Mouse (Mus musculus) layer of hippocampus, postnatal 36 days (tissue): ENCODE measurements at regions not wholly inside any gene's neighbourhood (a gene's known extent, or its start where the extent isn't known, plus 50 kb on each side); places are given as distances from the start of the nearest gene placed in this dataset.

ENCODE experiments used
- DNase-seq, 2 experiments: peaks; one replicate each; pipeline ENCODE4 v3.0.0; 2022

DNA sequence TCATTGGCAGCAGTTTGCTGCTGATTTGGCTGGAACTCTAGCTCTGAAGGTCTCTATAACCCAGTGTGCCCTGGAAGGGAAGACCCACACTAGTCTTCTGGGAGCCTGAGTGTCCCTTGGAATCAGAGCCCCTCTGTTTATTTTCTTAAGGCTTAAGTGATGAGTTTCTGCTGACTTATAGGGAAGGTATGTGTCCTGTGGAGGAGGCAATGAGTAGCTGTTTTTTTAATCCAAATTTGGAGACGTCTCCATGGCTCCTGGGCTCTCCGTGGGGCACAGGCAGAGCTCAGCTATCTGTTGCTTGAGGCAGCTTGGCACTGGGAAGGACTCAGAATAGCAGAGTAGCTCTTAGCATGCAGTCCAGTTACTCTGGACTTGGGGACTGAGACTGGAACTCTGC lies 146.4 kb downstream of the Ttc32 start:
- no peak for DNase-seq

DNA sequence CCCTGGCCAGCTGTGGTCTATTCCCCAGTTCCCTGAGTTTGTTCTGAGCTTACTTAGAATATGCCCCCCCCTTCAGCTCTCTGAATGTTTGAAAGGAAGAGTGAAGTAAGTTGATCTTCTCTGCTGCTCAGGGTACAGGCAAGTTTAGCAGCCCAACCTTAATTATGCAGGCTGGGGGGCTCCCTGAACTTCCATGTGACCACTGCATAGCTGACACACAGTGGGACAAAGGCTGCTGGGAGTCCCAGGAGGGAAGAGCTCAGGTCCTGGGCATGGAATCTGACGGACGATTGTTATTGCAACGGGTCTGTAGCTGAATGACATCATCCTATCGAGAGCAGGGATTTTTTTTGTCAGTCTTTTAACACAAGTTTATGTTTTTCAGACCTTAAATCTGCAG lies 148.8 kb downstream of the Ttc32 start:
- DNase-seq: no peak

DNA sequence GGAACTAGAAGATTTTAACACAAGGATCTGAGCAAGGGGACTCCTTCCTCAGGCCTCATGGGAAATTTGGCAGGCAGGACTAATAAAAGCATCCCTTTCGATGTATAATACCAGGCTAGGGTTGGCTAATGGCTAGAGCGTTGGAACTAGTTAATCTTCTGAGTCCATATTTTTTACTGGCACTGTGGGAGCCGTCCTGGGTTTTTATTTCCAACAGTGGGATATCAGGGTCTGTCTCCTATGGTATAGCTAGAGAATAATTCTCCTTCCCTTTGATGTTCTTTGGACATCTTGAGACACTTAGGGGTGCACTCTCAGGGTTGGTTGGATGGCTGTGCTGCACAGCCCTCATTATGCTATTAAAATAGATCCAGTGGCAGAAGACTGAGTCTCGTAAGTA lies 150.9 kb downstream of the Ttc32 start:
- DNase-seq: no peak

DNA sequence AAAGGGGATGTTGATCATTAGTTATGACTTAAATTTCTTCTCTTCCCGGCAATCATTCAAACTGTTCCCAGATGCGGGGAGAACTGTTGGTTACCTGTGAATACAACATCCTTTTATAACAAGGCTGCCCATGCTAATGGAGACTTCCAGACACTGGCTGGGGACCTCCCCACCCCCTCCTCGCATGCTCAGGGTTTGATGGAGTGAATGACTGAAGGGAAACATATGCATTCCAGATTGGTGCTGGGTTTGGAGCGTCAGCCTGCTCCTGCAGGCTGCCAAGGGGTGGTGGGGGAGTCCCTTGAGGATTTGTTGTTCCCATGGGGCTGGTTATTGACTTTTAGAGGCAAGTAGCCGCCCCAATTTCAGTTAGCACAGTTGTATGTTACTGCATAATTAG lies 161.9 kb downstream of the Ttc32 start:
- DNase-seq: no peak

DNA sequence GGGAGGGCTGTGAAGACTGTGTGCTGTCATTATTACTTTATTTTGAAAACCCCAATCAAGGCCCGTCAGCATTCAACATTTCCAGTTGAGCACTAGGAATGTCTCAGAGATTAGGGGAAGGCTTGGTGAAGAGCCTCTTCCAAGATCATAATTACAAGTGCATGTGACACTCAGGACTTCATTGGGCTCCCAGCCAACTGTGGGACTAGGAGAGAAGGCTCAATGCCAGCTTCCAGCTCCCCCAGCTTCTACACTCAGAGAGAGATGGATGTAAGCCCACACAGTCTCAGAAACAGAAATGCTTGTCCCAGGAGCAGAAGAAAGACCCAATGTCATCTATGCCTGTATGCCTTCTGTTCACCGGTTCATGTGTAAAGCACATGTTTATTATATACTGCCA lies 169.5 kb downstream of the Ttc32 start:
- no peak for DNase-seq

DNA sequence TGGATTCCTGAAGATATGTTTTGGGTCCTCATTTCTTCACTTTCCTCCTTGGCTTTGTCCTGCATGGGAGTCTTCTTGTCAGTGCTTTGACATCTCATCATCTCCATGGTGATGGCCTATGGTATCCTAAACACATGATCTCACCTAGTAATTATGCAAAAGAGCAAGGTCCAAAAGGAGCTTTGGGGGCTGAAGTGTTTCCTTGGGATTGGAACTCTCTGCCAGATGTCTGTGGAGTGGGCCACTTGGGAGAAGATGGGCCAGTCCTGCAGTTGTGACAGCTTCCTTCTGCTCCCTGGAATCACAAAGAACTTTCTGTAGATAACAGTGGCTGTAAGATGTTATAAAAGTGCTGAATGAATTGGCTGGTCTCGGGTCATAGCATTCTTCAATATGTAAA lies 182.4 kb downstream of the Ttc32 start:
- no peak for DNase-seq

DNA sequence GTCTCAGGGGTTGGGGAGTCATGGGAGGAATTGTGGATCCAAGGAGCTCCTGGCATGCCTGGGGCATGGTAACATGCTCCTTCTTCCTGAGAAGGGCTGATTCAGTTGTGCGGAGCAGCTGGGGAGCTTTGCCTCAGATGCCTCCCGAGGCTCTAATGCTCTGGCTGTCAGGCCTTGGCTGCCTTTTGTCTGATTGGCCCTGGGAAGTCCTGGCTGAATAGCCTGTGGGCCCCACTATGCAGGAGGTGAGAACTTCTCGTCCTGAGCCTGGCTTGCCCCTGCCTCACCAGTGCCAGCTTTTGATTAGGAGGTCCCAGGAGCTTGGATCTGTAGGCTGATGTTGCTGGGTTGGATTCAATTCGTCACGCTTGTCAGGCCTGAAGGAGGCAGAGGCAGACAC lies 195.2 kb downstream of the Ttc32 start:
- no peak for DNase-seq

DNA sequence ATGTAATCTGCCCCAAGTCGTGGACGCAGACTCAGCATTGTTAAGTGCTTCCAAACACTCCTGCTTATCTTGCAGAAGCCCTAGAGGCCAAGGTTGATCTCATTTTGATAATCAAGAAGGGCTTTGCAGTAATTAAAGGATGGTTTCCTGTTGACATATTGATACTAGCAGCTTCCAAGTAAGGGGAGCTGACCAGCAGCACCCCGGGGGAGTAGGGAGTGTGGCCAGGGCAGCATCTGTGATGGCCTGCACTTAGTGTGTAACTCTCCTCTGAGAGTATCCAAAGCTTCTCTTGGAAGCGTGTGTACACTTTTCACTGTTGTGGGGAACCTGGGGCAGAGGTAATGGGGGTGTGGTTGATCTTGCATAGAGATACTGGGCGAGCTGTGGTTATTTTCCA lies 198.1 kb downstream of the Ttc32 start:
- DNase-seq: no peak

DNA sequence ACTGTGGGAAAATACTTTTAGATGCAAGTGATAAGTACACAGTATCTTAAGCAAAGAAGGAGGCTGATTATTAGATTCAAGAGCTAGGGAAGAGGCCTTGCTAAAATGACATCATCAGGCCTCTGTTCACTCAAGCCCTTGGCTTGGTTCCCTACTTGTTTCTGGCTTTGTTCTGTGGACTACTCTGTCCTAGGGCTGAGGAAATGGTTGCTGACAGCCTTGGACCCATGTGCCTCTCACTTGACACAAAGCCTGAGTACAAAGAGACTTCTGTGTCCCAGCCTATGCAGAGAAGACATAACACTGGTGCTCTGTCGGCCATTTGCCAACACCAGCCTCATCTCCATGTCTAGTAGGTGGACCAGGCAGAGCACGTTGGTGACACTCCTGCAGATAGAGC lies 198.7 kb downstream of the Ttc32 start:
- peak in 1 of 2 experiments; percentile 11 for DNase-seq

DNA sequence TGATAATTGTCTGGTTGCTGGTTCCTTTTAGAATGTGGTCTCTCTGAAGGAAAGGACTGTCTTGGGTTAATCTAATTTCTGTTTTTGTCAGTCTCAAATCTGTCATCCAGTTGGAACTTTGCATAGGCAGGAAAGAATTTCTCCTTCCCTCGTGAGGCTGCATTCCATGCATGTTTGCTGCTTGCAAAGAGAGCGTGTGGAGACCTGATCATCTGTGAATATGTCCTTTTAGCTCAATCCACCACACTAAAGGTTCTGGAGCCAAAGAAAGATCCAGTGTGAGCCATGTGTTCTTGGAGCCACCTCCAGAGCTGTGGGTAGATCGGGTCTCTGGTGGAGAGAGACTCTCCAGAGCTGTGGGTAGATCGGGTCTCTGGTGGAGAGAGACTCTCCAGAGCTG lies 200.2 kb downstream of the Ttc32 start:
- DNase-seq: no peak

DNA sequence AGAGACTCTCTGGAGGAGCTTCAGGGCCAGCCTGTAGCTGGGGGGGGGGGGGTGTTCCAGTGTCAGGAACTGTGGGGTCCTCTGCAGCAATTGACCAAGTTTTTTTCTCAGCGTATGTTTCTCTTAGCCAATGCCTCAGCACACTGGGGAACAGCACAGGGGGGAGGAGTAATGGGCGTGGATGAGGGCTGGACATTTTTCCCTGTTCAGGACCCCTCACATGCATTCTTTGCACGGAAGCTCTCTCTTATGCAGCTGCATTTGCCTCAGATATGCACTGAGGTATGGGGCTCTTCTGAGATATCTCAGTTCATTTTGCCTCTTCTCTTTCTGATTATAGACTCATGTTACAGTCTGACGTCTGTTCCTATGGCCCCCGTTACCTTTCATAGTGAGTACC lies 200.8 kb downstream of the Ttc32 start:
- no peak for DNase-seq

DNA sequence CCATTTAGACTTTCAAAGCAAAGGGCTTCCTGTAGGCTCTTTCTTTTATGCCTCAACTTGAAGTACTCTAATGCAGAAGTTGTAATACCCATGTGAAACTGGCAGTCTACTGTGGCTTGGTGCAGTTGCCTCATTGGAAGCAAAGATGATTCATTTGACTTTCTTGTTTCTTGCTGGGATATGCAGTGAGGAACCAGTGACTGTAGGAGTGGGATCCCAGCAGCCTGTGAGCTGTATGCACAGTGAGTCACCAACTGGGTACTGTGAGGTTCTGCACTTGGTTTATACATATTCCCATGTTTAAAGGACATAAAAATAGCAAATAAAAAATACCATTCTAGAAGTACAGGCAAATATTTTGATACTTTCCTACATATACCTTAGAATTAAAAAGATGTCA lies 202.6 kb downstream of the Ttc32 start:
- DNase-seq: no peak

DNA sequence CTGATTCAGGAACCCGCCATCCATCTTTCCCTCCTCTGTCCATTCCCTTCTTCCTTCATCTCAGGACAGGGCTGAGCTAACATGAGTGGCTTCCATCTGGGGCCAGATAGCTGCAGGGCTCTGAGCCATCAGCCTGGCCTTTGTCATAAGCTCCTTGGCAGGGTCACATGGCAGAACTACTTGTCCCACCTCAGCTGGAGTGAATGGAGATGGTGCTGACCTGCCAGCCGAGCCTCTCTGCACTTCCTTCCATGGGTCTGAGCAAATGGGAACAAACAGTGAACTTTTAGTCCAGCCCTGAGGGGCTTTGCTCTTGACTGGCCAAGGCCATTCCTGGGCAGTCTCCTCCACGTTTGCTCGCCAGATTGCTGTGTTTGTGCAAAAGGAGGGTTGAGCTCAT lies 206.1 kb downstream of the Ttc32 start:
- DNase-seq: no peak

DNA sequence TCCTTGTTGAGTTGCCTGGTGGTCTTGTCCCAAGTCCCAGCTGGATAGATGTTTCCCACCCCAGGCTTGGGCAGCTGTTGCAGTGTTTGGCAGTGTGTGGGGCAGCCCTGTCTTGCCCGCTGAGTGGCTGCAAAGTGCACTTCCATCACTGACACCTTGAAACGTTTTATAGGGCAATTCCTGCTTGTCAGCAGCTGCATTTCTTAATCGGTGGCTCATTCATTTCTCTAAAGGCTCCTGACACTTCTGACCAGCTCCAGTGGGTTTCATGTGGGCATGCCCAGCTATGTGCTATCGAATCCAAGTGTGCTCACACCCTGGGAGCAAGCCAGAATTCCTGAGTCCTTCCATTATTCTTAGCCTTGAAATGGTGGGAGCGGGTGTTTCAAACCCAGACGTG lies 207.7 kb downstream of the Ttc32 start:
- no peak for DNase-seq

DNA sequence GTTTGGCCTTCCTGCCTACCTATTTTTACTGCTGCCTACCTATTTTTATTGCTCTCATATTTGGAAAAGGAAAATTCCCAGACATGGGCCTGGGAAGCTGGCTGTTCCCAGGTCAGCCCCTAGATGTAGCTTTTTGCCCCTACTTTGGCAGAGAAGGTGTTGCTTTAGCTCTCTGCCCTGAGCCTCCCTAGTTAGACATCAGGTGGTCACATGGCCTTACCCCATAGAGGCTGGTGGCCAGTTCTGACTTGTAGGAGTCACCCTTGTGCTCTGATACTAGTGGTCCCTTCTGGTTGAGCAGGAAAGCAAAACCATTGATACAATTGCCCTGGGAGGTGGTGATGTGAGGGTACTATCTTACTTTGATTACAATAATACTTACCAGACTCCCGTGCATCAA lies 208.2 kb downstream of the Ttc32 start:
- no peak for DNase-seq

DNA sequence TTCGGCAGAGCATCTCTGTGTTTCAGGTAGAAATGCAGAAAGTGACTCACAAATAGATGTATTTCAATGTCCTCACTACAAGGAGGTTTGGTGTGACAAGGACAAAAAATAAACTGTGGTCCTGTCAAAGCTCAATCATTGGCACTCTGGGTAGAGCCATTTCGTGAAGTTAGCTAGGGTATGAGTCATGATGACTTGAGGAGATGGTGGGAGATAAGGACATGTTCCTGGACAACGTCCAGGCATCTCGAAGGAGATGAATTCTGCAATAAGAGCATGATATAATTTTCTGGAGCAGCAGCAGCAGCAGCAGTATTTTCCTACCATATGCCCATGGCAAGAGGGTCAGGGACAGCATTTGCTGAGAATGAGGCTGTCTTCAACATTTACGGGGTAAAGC lies 217.7 kb downstream of the Ttc32 start:
- DNase-seq: no peak

DNA sequence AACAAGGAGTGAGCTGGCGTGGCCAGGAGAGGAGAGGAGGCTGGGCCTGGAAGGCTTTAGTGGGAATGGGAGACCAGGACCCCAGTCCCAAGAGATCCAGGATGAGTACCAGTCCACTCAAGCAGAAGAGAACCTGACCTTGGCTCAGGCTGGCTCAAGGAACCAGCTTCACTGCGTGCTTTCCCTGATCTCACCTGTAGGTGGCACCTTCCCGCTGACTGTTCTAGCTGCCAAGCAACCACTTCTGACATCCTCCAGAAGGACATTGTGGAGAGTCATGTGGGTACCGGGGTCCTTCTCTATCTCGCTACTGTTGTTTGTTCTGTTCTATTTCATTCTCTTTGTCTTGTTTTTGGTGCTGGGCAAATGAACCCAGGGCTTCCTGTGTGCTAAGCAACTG lies 222.0 kb downstream of the Ttc32 start:
- DNase-seq: no peak

DNA sequence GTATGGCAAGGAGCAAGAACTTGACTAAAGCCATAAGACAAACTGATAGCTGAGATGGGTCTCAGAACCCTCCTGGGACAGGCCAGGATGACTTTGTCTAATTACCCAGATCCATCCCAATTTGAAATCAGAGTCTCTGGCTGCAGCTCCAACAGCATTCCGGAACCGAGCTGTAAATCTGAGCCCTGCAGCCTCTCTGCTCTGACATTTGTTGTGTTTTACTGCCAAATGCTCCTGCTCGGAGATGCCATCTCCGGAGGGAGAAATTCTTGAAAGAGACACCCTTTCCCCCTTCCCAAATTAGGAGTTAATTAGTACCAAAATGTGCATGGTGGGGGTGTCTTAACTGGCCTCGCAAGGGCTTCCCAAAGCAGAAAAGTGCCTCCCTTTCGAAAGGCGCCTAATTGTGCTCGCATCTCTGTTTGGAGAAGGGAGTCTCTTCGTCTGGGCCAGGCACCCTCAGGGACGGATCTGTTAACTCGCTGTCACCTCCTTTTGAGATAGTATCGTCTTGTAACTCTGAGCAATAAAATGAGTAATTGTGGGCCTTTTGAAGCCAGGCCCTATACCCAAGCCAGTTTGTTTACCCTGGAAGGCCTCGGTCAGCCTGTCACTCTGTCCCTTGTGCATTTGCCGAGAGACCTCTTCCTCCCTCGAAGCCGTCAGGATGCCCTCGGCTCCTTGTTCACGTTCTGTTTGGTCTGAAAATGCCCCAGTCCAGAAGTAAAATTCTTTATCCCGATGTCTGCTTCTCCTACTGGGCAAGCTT lies 223.7 kb downstream of the Ttc32 start:
- DNase-seq: no peak

DNA sequence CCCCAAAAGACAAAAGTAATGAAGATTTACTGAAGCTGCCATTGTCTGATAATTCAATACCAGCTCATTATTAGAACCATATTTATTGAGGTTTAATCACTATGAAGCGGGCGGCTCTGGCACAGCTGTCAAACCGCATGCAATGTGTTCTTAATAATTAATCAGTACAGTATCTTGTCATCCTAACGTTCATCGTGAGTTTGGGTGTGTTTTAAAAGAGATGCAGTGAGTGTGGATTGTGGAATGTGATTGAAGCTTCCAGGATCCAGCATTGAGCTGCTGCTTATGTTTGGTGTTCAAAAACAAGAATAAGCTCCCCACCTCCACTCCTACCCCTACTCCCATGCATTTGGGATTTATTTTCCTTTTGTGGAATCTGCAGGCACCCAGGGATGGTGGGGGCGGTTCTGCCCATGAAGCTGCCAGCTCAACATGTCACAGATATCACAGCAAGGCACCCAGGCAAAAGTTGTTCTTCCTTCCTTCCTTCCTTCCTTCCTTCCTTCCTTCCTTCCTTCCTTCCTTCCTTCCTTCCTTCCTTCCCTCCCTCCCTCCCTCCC lies 224.6 kb downstream of the Ttc32 start:
- DNase-seq: peak; percentile 35 to 50

DNA sequence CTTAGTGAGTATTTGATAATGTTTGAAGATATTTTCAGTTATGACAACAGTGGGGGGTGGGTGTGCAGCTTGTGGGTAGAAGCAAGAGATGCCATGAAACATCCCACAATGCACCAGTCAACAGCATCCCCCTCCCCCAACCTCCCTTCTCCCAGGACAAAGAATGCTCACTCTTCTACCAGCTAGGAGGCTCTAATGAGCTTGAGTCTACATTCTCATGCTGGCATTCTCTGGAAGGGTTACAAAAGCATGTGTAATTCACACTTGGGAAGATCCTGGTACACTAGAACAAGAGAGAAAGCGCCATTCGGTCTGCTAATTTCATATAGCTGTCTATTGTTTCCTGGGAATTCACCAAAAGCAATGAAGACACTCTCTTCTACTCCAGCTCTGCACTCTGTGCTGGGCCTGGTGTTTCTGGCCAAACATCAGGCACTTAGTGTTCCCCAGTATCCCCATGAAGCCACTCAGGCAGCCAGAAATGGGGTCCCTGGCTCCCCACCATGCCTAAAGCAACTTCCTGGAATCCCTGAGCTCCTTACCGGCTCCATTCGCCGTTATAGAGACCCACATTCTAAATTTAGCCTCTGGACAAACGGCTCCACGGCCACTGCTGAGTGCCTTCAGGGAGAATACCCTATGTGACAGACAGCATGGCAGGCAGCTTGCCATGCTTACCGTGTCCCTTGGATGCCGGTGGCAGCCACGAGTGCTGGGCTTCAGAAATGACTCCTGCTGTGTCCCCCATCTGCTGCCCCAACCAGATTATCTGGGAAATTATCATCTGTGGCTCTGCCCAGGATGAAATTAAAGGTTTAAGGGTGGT lies 226.1 kb downstream of the Ttc32 start:
- DNase-seq: no peak

DNA sequence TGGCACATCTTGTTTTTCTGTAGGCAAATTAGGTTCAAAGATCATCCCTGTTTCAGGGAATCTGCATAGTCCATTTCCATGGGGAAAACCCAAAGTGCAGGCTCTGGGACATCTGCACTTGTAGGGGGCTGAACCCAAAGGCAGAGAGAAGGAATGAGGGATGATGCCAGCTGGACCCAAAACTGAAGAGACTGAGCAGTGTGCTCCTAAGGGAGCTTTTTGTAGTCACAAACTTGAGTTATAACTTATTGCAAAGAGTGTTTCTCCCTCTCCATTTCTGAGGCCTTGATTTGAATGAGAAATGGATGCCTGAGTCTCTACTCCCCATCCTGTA lies 226.7 kb downstream of the Ttc32 start:
- DNase-seq: no peak

DNA sequence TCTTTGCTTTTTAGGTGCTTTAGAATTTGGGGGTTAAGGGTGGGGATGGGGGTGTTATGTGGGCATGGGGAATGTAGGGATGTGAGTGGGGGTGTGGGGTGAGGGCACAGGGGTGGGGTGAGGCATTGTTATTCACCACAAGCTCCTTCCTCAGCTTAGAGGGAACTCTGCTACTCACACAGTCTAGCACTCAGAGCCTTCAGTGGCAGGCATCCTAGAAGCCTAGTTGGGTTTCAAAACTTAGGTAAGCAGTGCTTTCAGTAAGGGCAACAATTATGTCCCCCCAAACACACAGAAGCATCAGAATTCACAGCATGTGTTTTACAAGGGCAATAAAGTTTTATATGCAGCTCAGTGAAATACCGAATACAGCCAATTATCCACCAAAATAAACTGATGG lies 228.4 kb downstream of the Ttc32 start:
- DNase-seq: no peak

DNA sequence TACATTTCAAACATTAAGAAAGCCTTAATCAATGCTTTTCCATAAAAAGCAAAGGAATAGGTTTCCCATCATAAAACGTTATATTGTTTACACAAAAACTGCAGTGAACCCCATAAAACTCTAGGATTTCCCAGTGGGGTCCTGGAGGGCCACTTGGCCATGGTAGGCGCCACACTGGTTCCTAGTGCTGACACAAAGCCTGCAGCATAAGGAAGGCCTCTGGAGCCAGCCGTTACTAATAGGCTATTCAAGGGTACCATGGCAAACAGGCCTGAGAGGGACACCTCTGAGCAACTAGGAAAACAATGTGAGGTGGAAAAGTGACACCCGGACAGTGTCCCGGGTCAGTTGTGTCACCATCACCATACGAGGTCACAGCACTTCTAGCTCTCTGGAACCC lies 231.9 kb downstream of the Ttc32 start:
- DNase-seq: no peak

DNA sequence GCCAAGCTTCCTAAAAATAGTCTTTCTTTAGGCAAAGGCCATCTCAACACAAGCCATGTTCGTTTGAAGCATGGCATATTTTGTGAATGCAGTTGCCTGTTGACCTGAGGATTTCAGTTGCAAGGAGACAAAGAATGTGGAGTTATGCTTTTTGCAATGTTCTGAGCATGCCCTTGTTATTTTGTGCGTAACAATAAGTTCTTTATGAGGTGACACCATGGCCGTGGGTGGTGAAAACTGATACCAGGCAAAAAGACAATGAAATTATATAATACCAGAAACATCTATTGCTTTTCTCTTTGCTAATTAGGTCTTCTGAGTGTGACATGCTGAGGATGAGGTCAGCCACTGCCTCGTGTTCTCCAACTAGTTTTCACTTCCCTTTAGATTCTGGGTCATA lies 236.4 kb downstream of the Ttc32 start:
- no peak for DNase-seq
